Mouse (Mus musculus) olfactory bulb, adult 2 months (tissue): ENCODE measurements around the gene Hmgb1.

Experiments
- CTCF ChIP-seq: fragments of 200-500 bp; IDR thresholded peaks from 2 replicates; pipeline ENCODE4 v1.5.1; 2012; ENCODE audit warnings: low read depth, mild to moderate bottlenecking, low read length, moderate library complexity; ENCODE audit not compliant: insufficient read depth
- POLR2A ChIP-seq: fragments of 200-500 bp; IDR thresholded peaks from 2 replicates; pipeline ENCODE4 v1.6.1; 2012; ENCODE audit warnings: mild to moderate bottlenecking, low read depth, low read length, moderate library complexity; ENCODE audit not compliant: insufficient read depth

DNA sequence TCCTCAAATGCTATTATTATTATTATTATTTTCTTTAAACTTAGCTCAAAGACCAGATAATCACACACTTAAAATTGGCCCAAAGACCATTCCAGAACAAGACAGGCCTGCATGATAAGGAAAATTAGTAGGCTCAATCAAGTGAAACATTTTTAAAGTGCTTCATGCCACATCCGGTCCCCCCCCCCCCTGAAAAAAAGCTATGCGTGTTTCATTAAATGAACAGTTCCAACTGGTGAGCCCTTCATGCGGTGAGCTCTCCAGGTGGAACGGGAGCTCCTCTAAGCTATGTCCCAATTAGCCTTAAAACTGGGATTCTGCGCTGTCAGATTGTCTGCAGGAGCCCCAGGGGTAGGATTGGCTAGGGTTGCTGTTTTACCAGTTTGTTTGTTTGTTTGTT lies 168.0 kb downstream of the Hmgb1 start:
- TF ChIP-seq CTCF (no peak), POLR2A (no peak)
